Mouse (Mus musculus): Measurements from ENCODE around the gene Gtse1.

The Gtse1 gene

DNA sequence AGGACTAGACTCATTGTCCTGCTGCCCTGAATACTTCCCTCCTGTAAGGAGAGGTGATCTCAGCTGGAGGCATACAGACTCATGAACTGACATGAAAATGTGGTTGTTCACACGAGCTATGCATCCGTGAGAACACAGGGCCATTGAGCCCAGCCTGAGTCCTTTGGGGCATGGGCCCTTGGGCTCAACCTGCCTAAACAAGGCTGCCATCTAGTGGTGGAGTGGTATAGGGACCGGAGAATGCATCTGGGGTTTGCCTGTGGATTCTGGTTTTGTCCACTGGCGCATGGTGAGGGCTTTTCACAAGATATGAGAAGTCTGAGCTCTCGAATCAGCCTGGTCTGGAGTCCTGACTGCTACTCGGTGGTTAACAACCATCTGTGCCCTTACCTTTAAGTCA, 8.2 kb downstream of the Gtse1 start:
- peak in 1 of 2 experiments; percentile 19 for DNase-seq (ENCODE audit: low read depth in 1 of 2, low spot score in 2 of 2)

DNA sequence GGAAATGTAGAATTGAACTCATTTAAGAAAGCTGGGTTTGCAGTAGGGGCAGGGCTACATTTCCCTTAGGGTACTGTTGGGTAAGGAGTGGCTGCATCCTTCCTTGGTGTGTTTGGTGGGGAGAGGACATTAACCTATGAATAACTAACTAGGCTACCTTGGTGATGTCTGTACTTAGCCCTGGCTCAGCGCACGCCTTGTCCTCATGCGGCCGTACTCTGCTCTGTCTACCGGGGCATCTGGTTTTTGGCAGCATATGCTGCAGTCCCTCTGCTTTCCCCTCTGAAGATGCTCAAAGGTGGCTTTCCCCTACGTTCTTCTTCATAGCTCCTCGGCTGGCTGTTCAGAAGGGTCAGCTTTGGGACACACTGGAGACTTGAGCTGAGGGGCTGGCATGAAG, 17.8 kb downstream of the Gtse1 start:
- no peak for DNase-seq (ENCODE audit: low read depth in 1 of 2, low spot score in 2 of 2)

DNA sequence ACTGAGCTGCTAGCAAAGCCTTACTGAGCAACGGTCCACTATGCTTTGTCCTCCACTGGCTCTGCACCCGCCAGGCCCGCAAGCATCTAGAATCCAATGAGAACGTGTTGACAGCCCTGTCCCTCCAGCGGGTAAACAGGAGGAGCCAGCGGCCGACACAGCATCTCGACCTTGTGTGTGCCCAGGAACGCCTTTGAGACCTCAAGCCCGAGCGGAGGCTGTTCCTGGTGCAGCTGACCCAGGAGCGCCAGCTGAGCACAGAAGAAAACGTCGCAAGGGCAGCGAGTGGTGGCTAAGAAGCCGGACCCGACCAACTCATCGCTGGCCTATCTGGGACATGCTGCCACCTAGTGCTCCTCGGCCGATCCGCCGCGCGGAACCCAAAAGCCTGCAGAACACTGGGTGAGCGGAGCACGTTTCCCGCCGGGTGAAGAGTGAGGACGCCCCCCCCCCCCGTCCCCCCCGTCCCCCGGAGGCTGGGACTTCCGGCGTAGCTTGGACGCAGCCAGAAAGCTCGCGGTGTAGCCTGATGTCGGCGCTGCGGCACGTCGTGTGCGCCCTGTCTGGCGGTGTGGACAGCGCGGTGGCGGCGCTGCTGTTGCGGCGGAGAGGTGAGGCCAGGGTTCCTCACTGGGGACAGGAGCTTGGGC, 19.4 kb downstream of the Gtse1 start, which contains the start of gene Trmu:
TSS of gene Trmu (plus strand) at position 465 of the 650 bp plus-strand sequence.
- DNase-seq (ENCODE audit: low read depth in 1 of 2, low spot score in 2 of 2) = peak; percentile 63 to 75

DNA sequence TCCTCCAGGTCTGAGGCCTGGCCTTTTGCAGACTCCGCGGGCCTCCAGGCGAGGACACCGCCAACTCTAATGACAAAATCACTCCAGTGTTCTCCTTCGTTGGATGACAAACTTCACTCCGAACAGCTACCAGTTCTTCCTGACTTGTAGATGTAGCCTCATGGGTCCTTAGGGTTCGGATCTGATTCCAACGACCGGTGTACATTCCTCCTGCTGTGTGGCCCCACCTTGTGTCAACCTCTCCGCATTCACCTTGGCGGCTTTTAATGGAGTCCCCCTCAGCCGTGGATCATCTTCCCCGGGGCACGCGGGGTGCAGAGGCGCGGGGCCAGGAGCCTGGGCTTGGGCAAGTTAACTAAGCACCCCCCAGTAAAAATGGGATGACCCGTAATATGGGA, 20.0 kb downstream of the Gtse1 start:
- no peak for DNase-seq (ENCODE audit: low read depth in 1 of 2, low spot score in 2 of 2)

DNA sequence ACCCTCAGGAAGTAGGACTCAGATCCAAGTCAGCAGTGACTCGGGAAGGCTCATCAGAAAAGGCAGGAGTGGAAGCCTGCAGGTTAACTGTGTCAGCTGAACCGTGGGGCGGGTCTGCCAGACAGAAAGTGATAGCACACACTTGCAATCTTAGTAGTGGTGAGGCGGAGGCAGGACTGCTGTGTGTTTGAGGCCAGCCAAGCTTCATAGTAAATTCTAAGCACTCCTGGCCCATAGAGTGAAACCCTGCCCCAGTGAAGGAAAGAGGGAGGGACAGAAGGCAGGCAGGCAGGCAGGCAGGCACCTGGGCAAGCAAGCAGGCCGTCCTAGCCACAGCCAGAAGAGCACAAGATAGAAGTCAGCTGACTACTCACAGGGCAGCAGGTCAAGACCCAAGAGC, 26.1 kb downstream of the Gtse1 start:
- DNase-seq (ENCODE audit: low read depth in 1 of 2, low spot score in 2 of 2) = no peak

DNA sequence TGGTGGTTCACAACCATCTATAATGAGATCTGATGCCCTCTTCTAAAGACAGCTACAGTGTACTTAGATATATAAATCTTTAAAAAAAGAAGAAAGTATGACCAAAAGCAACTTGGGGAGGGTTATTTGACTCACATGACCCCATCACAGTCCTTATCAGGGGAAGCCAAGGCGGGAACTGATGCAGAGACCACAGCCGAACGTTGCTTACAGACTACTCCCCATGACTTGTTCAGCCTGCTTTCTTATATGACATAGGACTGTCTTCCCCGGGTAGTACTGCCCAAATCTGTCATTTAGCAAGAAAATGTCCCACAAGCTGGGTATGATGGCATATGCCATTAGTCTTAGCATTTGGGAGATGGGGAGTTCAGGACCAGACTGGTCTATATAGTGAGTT, 29.7 kb downstream of the Gtse1 start:
- no peak for DNase-seq (ENCODE audit: low read depth in 1 of 2, low spot score in 2 of 2)

DNA sequence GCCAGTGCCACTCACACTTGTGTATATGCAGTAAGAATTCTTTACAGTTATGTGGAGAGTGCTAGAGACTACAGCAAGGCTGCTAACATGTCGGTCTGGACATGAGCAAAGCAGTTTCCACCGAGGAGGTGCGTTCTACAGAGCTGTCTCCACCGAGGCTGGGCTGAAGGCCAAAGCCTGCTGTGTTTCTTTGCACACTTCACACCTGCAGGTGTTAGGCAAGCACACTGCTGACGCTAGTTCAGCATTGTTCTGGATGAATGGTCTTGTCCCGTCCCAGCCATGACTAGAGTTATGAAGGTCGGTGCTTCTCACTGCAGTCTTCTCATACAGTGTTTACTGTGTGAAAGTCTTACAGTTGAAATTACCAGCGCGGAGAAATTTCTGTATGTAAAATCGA, 32.4 kb downstream of the Gtse1 start:
- DNase-seq (ENCODE audit: low read depth in 1 of 2, low spot score in 2 of 2) = no peak

DNA sequence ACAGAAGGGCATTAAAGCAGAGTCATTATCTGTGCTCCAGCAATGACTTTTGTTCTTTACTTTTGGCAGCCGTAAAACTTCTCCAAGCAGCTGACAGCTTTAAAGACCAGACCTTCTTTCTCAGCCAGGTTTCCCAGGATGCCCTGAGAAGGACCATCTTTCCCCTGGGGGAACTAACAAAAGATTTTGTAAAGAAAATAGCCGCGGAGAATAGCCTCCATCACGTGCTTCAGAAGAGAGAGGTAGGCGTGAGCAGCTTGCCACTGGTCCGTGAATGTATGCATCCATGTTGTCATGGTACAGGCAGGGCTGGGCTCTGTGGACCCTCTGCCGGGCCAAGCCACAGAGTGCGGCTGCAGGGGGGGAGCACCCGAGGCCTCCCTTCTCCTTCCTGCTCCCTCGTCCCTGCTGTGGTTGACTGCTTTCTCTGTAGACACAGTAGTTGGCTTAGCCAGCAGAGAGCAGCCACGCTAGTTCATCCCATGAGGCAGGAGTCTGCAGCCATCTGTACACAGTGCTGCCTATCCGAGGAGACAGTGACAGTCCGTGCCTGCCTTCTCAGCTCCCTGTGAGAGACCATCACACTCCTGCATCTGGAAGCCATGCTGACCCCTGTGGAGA, 33.1 kb downstream of the Gtse1 start:
- DNase-seq (ENCODE audit: low read depth in 1 of 2, low spot score in 2 of 2) = no peak

DNA sequence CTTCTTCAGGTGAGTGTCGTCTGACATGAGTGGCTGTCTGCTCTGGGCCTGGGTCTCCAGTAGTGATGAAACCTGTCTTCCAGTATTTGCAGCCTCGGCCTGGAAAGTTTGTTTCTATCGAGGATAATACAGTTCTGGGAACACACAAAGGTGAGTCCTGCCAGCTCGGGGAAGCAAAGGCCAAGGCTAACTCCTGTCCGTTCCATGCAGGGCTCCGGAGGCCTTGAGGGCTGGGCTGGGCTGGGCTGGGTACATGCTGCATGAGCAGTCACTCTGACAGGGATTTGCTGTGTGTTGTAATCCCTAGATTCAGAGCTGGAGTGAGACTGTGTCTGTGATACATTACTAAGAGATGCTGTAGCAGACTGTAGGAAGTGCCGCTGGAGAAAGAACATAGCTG, 34.3 kb downstream of the Gtse1 start:
- no peak for DNase-seq (ENCODE audit: low read depth in 1 of 2, low spot score in 2 of 2)

DNA sequence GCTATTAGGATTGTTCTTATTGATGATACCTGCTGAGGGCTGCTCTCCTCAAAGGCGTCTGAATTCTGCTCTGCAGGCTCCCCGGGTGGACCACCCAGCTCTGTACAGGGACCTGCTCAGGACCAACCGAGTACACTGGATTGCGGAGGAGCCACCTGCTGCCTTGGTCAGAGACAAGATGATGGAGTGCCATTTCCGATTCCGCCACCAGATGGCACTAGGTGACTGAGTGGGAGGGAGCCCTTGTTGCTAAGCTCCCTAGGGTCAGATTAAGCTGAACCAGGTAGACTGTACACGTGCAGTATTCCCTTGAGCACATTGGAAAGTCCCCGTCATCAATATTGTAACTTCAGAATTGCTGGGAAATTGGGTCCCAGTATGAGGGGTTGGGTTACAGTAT, 36.7 kb downstream of the Gtse1 start:
- DNase-seq (ENCODE audit: low read depth in 1 of 2, low spot score in 2 of 2) = peak in 1 of 2 experiments; percentile 34

DNA sequence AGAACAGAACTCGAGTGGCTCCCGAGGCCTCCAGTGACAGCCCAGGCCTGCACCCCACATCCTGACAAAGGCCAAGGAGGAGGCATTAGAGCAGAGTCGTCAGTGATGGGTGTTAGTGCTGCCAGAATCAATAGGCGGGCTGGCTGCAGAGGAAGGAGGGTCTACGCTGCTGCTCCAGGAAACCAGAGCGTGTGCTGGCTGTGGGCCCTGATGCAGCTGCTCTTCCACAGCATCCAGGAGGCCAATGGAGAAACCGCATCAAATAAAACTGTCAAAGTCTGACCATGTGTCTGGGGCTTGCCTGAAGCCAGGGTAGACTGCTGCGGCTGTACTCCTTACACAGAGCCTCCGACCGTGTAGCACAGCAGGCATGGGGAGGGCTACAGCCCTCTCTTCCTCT, 37.6 kb downstream of the Gtse1 start:
- DNase-seq (ENCODE audit: low read depth in 1 of 2, low spot score in 2 of 2) = no peak

DNA sequence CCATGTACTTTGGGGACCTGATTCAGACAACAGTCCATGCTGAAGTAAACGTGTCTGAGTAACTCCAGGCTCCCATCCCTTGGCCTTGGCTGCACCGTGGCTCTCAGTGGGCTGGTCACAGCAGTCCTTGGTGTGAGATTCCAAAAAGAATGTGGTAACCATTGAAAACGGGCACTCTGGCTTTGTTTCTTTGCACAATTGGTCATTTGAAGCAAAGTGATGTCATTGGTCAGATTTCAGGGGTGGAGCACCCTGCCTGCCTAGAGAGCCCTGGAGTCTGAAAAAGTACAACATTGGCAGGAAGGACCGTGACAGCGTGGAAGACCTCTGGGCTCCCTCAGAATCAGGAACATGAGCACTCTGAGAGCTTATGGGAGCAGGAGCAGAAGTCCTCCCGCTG, 39.9 kb downstream of the Gtse1 start:
- no peak for DNase-seq (ENCODE audit: low read depth in 1 of 2, low spot score in 2 of 2)

DNA sequence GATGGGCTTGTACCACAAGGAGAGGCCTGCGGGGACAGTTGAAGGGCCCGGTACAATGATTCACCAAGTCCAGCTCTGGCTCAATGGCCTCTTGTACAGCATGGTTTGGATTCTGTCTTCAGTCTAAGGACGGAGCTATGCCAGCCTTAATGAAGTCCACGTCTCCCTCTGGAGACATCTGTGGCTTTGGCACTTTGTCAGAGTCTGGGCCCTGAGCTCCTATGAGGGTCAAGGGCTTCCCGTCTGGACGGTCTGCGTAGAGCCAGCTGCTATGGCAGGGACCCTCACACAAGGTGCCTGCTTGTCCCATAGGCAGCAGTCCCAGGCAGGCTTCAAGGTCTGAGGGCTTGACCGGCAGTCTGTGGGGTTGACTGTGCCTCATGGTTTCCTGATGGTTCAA, 40.8 kb downstream of the Gtse1 start:
- no peak for DNase-seq (ENCODE audit: low read depth in 1 of 2, low spot score in 2 of 2)

DNA sequence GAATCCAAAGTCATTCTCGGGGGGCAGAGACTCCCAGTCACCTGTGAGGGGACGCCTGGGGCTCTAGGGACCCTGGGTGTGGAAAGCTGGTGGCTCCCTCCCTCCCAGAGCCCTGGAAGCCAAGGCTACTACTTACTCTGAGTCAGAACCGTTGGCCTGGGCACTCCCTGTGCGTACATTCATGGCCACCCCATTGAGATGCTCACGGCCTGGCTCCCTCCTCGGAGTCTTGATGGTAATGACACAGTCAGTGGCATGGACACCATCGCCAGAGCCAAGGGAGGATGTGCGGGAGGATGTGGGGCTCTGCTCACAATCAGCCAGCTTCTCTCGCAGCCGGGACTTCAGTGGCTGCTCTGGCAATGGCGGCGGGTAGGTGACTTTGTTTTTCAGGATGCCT, 41.3 kb downstream of the Gtse1 start:
- no peak for DNase-seq (ENCODE audit: low read depth in 1 of 2, low spot score in 2 of 2)

DNA sequence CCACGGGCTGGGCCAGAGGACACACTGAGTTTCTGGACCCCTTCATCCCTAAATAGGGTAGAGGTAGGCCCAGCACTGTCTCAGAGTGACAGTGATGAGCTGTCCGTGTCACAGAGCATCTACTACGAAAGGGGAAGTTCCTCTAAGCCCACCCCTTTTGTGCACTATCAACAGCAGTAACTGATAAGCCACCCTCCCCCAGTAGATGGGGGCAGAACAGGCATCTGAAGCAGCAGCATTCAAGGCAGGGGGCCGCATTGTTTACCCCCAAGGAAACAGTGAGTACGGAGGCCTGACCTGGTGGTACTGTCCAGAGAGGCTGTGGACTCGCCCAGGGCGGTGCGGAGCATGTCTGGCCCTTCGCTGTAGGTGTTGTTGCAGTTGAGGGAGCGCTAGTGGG, 43.0 kb downstream of the Gtse1 start:
- DNase-seq (ENCODE audit: low read depth in 1 of 2, low spot score in 2 of 2) = no peak

DNA sequence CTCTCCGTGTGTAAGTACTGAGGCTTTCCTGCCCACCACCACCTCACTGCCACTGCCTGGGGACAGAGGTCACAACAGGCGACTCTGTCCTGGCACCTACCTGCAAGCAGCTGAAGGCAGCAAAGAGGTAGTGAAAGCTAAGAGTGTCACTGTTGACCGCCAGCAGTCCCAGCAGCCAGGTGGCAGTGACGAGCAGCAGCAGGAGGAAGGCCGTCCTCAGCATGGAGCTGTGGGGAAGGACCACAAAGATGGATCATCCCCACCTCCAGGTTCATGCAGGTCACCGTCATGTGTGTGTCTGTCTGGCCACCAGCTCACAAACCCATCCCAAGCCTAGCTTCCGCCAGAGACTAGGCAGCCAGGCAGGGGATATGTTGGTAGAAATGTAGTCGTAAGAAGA, 44.3 kb downstream of the Gtse1 start:
- DNase-seq (ENCODE audit: low read depth in 1 of 2, low spot score in 2 of 2) = no peak

DNA sequence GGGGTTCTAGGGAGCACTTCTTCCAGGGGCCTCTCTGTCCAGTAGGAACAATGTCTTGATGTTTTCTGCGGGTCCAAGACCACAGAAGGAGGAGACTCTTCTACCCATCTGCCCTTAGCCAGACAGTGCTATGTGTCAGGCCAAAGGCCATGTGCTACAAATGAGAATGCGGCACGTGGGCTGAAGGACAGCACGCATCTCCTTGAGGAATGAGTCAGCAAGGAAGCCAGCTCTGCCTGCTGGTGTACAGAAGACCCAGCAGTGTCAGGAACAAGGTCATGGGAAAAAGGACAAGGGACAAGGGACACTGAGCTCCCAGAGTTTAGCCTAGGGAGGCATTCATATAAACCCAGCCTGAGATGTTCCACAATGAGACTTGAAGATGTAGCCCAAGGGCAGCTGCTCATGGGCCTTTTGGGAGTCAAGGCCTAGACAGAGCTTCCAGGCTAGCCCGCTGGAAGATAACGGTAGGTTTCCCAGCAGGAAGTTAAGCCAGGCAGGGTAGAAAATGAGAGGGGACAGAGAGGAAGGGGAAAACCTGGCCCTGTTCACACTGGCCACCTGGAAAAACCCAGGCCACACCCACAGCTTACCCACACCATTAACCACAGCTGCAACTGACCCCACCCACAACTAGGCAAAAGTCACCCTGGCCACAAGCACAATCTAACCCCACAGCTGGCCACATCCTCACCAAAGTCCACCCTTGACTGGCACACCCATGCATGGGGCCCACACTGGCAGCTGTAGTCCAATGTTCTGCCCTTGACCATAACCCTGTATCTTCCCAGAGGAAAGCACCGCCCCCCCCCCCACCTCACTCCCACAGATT, 49.3 kb downstream of the Gtse1 start:
- no peak for DNase-seq (ENCODE audit: low read depth in 1 of 2, low spot score in 2 of 2)

DNA sequence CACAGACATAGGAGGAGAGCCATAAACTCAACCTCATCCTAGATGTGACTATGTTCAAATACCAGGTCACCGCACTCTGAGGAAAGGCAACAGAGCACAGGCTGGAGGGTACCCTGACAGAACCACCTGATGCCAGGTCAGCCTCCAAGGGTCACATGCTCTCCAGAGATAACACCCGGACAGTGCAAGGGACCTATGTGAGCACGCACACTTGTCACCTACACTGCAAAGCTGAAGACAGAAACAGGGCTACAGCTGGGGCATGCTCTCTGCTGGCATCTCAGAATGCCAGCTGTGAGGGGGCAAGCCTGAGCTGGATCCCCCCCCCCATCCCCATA, 49.9 kb downstream of the Gtse1 start:
- no peak for DNase-seq (ENCODE audit: low read depth in 1 of 2, low spot score in 2 of 2)

DNA sequence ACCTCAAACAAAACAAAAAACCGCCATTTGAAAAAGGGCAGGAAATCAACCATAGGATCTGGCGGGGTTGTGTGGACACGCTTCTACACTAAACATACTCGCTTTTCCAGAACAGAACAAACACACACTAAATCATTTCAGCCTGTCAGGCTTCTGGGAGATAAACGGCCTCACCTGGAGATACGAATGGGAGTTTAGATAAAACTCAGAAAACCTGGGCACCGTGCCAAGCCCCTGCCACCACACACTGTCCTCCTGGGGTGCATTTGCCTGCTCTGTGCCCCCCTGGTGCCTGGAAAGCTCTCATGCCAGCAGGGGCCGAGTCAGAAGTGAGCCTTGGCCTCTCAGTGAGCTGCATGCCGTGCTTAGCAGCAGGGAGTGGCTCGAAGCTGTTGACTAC, 50.4 kb downstream of the Gtse1 start:
- DNase-seq (ENCODE audit: low read depth in 1 of 2, low spot score in 2 of 2) = no peak

DNA sequence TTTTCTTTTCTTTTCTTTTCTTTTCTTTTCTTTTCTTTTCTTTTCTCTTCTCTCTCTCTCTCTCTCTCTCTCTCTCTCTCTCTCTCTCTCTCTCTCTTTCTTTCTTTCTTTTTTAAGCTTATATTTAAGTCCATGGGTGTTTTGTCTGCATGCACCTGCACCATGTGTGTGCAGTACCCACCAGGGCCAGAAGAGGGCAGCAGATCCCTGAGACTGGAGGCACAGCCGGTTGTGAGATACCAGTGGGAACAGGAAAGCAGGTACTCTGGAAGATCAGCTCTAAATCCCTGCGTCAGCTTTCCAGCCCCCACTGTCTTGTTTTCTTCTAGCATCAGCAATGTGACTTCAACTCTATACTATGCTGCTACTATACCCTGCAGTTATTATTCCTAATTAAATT, 54.1 kb downstream of the Gtse1 start:
- DNase-seq (ENCODE audit: low read depth in 1 of 2, low spot score in 2 of 2) = peak; percentile 19 to 36

DNA sequence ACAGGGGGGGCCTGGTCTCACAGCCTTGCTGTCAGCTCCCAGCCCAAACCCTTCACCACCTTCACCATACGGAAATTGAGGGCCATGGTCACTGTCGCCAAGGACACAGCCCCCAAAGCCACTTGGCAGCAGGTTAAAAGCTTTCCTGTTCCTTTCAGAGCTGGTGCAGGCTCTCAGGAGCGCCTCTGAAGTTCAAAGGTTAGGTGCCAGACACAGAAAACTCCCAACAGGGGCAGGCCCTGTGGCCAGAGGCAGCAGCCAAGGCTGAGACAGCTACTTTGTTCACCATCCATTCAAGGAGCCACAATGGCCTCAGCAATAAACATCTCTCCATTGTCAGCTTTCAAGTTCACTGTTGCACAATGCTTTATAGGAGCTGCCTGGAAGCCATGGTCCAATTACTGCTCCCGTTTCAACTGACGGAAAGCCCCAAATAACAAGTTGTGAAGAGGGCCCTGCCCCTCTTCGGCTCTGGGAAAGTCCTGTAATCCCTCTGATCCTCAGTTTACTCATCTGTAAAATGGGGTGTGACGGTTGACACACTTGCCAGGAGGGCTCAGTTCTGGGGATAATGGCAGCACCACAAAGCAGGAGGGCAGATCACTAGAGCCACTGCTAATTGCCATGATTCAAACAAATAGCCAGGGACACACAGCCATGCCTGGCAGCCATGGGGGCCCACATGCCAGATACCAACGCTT, 59.8 kb downstream of the Gtse1 start:
- no peak for DNase-seq (ENCODE audit: low read depth in 1 of 2, low spot score in 2 of 2)

DNA sequence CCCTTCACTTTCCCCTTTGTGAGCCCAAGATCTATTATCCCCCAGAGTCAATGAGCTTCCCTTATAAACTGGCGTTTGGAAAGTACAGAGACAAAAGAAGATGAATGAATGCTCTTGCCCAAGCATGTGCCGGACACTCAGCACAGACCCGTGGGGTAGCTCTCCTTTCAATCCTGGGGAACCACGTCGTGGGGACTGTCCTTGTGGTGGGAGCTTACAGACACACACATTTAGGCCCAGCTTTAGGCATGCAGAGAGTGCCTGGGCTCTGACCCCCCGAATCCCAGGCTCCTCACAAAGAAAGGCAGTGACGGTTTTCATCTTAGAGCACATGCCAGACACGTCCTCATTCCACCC, 60.3 kb downstream of the Gtse1 start:
- DNase-seq (ENCODE audit: low read depth in 1 of 2, low spot score in 2 of 2) = no peak
